Mouse (Mus musculus) MEL (cell line): ENCODE results near the gene Magel2.

ENCODE experiments used
- BHLHE40 ChIP-seq: IDR thresholded peaks from 2 replicates; pipeline ENCODE4 v1.6.1; 2012; ENCODE audit warnings: low read depth, mild to moderate bottlenecking, inconsistent platforms, low read length, improper control_type of control experiment, borderline replicate concordance
- CTCF ChIP-seq, 3 experiments: IDR thresholded peaks in 2 of 3; conservative IDR thresholded peaks in 1 of 3; 2 replicates each; pipeline ENCODE4 v1.5.1; 2011 to 2012; ENCODE audit warnings: low read length in 3 of 3, low read depth in 2 of 3, mild to moderate bottlenecking in 2 of 3, improper control_type of control experiment in 1 of 3, inconsistent platforms in 1 of 3, mixed read lengths in 1 of 3, moderate library complexity in 1 of 3; ENCODE audit not compliant: control insufficient read depth in 1 of 3, insufficient read depth in 1 of 3, poor library complexity in 1 of 3, severe bottlenecking in 1 of 3
- EP300 ChIP-seq, 2 experiments: IDR thresholded peaks; 2 replicates each; pipeline ENCODE4 v1.6.1; 2011; ENCODE audit warnings: improper control_type of control experiment in 2 of 2, low read length in 2 of 2, low read depth in 1 of 2, mild to moderate bottlenecking in 1 of 2
- NELFE ChIP-seq: IDR thresholded peaks from 2 replicates; pipeline ENCODE4 v1.6.1; 2011; ENCODE audit warnings: low read depth, low read length, improper control_type of control experiment
- POLR2A ChIP-seq, 2 experiments: IDR thresholded peaks; 2 replicates each; pipeline ENCODE4 v1.6.1; 2011 to 2012; ENCODE audit warnings: low read length in 2 of 2, mild to moderate bottlenecking in 2 of 2, control low read depth in 1 of 2, improper control_type of control experiment in 1 of 2, low read depth in 1 of 2, moderate library complexity in 1 of 2; ENCODE audit not compliant: control insufficient read depth in 1 of 2, insufficient read depth in 1 of 2, poor library complexity in 1 of 2
- POLR2AphosphoS2 ChIP-seq: IDR thresholded peaks from 2 replicates; pipeline ENCODE4 v1.6.1; 2011; ENCODE audit warnings: low read length, improper control_type of control experiment
- TCF12 ChIP-seq: IDR thresholded peaks from 2 replicates; pipeline ENCODE4 v1.6.1; 2014; ENCODE audit warnings: low read depth, mild to moderate bottlenecking, inconsistent platforms, low read length, improper control_type of control experiment, moderate library complexity

- TF ChIP-seq BHLHE40 (no peak), CTCF (IDR thresholded peaks at IDR 0.05 in 2 of 3, conservative IDR thresholded peaks at IDR 0.05 in 1 of 3; ENCODE audit: control insufficient read depth in 1 of 3, insufficient read depth in 1 of 3, low read depth in 2 of 3, low read length in 3 of 3, poor library complexity in 1 of 3, severe bottlenecking in 1 of 3) (no peak), NELFE (no peak), TCF12 (no peak), EP300 (IDR thresholded peaks at IDR 0.05; ENCODE audit: low read depth in 1 of 2, low read length in 2 of 2) (no peak), POLR2AphosphoS2 (no peak), POLR2A (IDR thresholded peaks at IDR 0.05; ENCODE audit: control insufficient read depth in 1 of 2, insufficient read depth in 1 of 2, low read depth in 1 of 2, low read length in 2 of 2, poor library complexity in 1 of 2) (no peak)
Measured at GRCm38 (mm10) chr7:62392202-62392601, 15.4 kb downstream of the Magel2 start.
